Mouse (Mus musculus): ENCODE measurements around the gene Il11ra1.

DNA sequence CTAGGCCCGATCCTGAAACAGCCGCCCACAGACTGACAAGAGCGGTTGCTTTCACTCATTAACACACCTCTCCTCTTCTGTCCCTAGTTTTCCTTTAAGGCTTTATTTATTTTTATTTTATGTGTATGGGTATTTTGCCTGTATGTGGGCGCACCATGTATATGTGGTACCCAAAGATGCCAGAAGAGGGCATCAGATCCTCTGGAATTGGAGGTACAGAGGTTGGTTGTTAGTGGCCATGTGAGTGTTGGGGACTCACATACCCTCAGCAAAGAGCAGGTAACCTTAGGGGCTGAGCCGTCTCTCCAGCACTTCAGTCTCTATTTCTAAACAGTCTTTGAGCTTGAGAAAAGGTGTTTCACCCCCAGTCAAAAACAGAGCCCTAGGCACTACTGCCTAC is 15.8 kb downstream of the Il11ra1 start:
- TF ChIP-seq POLR2A (IDR thresholded peaks at IDR 0.05; ENCODE audit: insufficient read depth, low read length) (no peak), CTCF (IDR thresholded peaks at IDR 0.05; ENCODE audit: low read depth, low read length) (peak; percentile 14), EP300 (IDR thresholded peaks at IDR 0.05; ENCODE audit: insufficient read depth, low read depth, low read length) (no peak)
